Mouse (Mus musculus) olfactory bulb, adult 2 months (tissue): ENCODE measurements around the gene Ranbp3. TPM values are rescaled to one million over a fixed set of nuclear protein-coding genes. Genes with fewer than 3 reads are reported as not detected.

ENCODE experiments used
- H3K27ac ChIP-seq: fragments of 200-500 bp; 2 replicates; pipeline ENCODE4 v1.5.1; 2012; ENCODE audit warnings: low read depth, low read length; ENCODE audit not compliant: insufficient read depth
- H3K4me1 ChIP-seq: fragments of 200-500 bp; 2 replicates; pipeline ENCODE4 v1.6.1; 2012; ENCODE audit warnings: low read length; ENCODE audit not compliant: control insufficient read depth, insufficient read depth
- H3K4me3 ChIP-seq: fragments of 200-500 bp; 2 replicates; pipeline ENCODE4 v1.5.1; 2012; ENCODE audit warnings: mild to moderate bottlenecking, low read depth, low read length, moderate library complexity; ENCODE audit not compliant: insufficient read depth
- CTCF ChIP-seq: fragments of 200-500 bp; IDR thresholded peaks from 2 replicates; pipeline ENCODE4 v1.5.1; 2012; ENCODE audit warnings: low read depth, mild to moderate bottlenecking, low read length, moderate library complexity; ENCODE audit not compliant: insufficient read depth
- POLR2A ChIP-seq: fragments of 200-500 bp; IDR thresholded peaks from 2 replicates; pipeline ENCODE4 v1.6.1; 2012; ENCODE audit warnings: mild to moderate bottlenecking, low read depth, low read length, moderate library complexity; ENCODE audit not compliant: insufficient read depth
- WGBS: fragments of 180-500 bp; shearing (Covaris S2); methylation state at CpG from one replicate; pipeline ENCODE4 v1.1.7; 2018; 5-methylcytosine and 5-hydroxymethylcytosine counted together
- polyA plus RNA-seq: library from polyadenylated mRNA; stranded (reverse); fragments of >200 nt; gene quantifications from 2 replicates; pipeline ENCODE4 v1.2.4, GENCODE M21; 2012; ENCODE audit warnings: low replicate concordance; ENCODE audit not compliant: missing spikeins, insufficient read depth, insufficient read length

Ranbp3 gene
- polyA plus RNA-seq, 1 experiment = not detected

GRCm38 (mm10) chr17:56729151-56729550 lies 56.1 kb downstream of the Ranbp3 start:
- 28% methylated on average over 6 of the region's 6 CpGs for WGBS
- Histone ChIP-seq H3K4me1 (peaks cover 27% of the 10 kb centered on the region), H3K27ac (no peak overlapping the region), H3K4me3 (no peak overlapping the region)
- TF ChIP-seq POLR2A = no peak
- TF ChIP-seq CTCF = no peak

- H3K4me1 ChIP-seq = peaks cover 27% of the 10 kb centered on the region
- WGBS = 21% methylated on average over 2 of the region's 2 CpGs
- TF ChIP-seq POLR2A (no peak), CTCF (no peak)
- no peak overlapping the region for H3K27ac ChIP-seq
- no peak overlapping the region for H3K4me3 ChIP-seq
Measured at GRCm38 (mm10) chr17:56729656-56730055, 56.6 kb downstream of the Ranbp3 start.

- Histone ChIP-seq H3K4me1 (no peaks in the 10 kb centered on the region), H3K4me3 (no peak overlapping the region), H3K27ac (no peak overlapping the region)
- WGBS = 45% methylated on average over 8 of the region's 8 CpGs
- TF ChIP-seq POLR2A = no peak
- no peak for TF ChIP-seq CTCF
Measured at GRCm38 (mm10) chr17:56736534-56736933, 63.4 kb downstream of the Ranbp3 start.

- H3K4me3 ChIP-seq = no peak overlapping the region
- H3K4me1 ChIP-seq = no peaks in the 10 kb centered on the region
- WGBS = 84% methylated on average over 10 of the region's 10 CpGs
- no peak for TF ChIP-seq POLR2A
- TF ChIP-seq CTCF = no peak
- no peak overlapping the region for H3K27ac ChIP-seq
Measured at GRCm38 (mm10) chr17:56738221-56738620, 65.1 kb downstream of the Ranbp3 start.

GRCm38 (mm10) chr17:56740118-56740787 lies 67.2 kb downstream of the Ranbp3 start:
- WGBS = 81% methylated on average over 17 of the region's 17 CpGs
- TF ChIP-seq POLR2A (no peak), CTCF (no peak)

GRCm38 (mm10) chr17:56740788-56741160 lies 67.7 kb downstream of the Ranbp3 start:
- TF ChIP-seq CTCF (no peak), POLR2A (no peak)
- no peaks in the 10 kb centered on the region for H3K4me1 ChIP-seq
- 89% methylated on average over 17 of the region's 17 CpGs for WGBS
- H3K4me3 ChIP-seq = no peak overlapping the region
- no peak overlapping the region for H3K27ac ChIP-seq

More at GRCm38 (mm10) chr17:56740118-56740787, 67.2 kb downstream of the Ranbp3 start:
- H3K4me1 ChIP-seq = no peaks in the 10 kb centered on the region
- H3K4me3 ChIP-seq = no peak overlapping the region
- H3K27ac ChIP-seq = no peak overlapping the region

- Histone ChIP-seq H3K27ac (no peak overlapping the region), H3K4me3 (no peak overlapping the region), H3K4me1 (no peaks in the 10 kb centered on the region)
- TF ChIP-seq POLR2A (no peak), CTCF (no peak)
- 57% methylated on average over 5 of the region's 5 CpGs for WGBS
Measured at GRCm38 (mm10) chr17:56744173-56744572, 71.1 kb downstream of the Ranbp3 start.

- H3K4me1 ChIP-seq = no peaks in the 10 kb centered on the region
- TF ChIP-seq POLR2A (no peak), CTCF (no peak)
- H3K27ac ChIP-seq = no peak overlapping the region
- H3K4me3 ChIP-seq = peak overlapping the region; percentile 40
- WGBS = 26% methylated on average over 71 of the region's 71 CpGs
Measured at GRCm38 (mm10) chr17:56751404-56752072, 78.4 kb downstream of the Ranbp3 start.

- H3K4me1 ChIP-seq = peaks cover 14% of the 10 kb centered on the region
- H3K27ac ChIP-seq = no peak overlapping the region
- TF ChIP-seq CTCF = no peak
- TF ChIP-seq POLR2A = no peak
- H3K4me3 ChIP-seq = no peak overlapping the region
- WGBS = 19% methylated on average over 15 of the region's 15 CpGs
Measured at GRCm38 (mm10) chr17:56753452-56753851, 80.4 kb downstream of the Ranbp3 start.
